Mouse (Mus musculus) limb, embryonic 12.5 days (tissue): Measurements from ENCODE around the gene Kat6b. TPM values are rescaled to one million over a fixed set of nuclear protein-coding genes. Genes with fewer than 3 reads are reported as not detected.
"Not testable (repeated sequence)": the region's sequence is repeated elsewhere in the genome, so short reads cannot be mapped to it uniquely, and the experiment has no call there.

Source experiments
- ATAC-seq: fragments of 200-750 bp; cut with Nextera tagmentation; 2 replicates; pipeline ENCODE4 v1.8.0; 2017; ENCODE audit warnings: low read depth, moderate TSS enrichment; ENCODE audit not compliant: insufficient number of reproducible peaks, insufficient read depth, low FRiP score, low TSS enrichment
- H3K27ac ChIP-seq: fragments of 300-500 bp; sonication (generic); 2 replicates; pipeline ENCODE4 v1.5.1; 2016; ENCODE audit warnings: mild to moderate bottlenecking, moderate library complexity
- H3K27me3 ChIP-seq: fragments of 300-500 bp; sonication (generic); 2 replicates; pipeline ENCODE4 v1.6.1; 2016; ENCODE audit warnings: mild to moderate bottlenecking, moderate library complexity
- H3K36me3 ChIP-seq: fragments of 300-500 bp; sonication (generic); 2 replicates; pipeline ENCODE4 v1.6.1; 2016; ENCODE audit warnings: mild to moderate bottlenecking, moderate library complexity
- H3K4me1 ChIP-seq: fragments of 300-500 bp; sonication (generic); replicated peaks from 2 replicates; pipeline ENCODE4 v1.6.1; 2016
- H3K4me2 ChIP-seq: fragments of 300-500 bp; sonication (generic); 2 replicates; pipeline ENCODE4 v1.6.1; 2016; ENCODE audit warnings: mild to moderate bottlenecking, moderate library complexity
- H3K4me3 ChIP-seq: fragments of 300-500 bp; sonication (generic); replicated peaks from 2 replicates; pipeline ENCODE4 v1.5.1; 2016; ENCODE audit warnings: mild to moderate bottlenecking
- H3K9ac ChIP-seq: fragments of 300-500 bp; sonication (generic); replicated peaks from 2 replicates; pipeline ENCODE4 v1.6.1; 2016; ENCODE audit warnings: mild to moderate bottlenecking, moderate library complexity
- H3K9me3 ChIP-seq: fragments of 300-500 bp; sonication (generic); 2 replicates; pipeline ENCODE4 v1.6.1; 2016; ENCODE audit warnings: mild to moderate bottlenecking, moderate library complexity
- WGBS: fragments of 180-500 bp; shearing (Covaris S2); methylation state at CpG from one replicate; pipeline ENCODE4 v1.1.7; 2016; 5-methylcytosine and 5-hydroxymethylcytosine counted together
- polyA plus RNA-seq: library from polyadenylated mRNA; unstranded; fragments of >200 nt; fragmentation: Nextera tagmentation; extraction: Ambion mirVana; gene quantifications from 2 replicates; pipeline ENCODE4 v1.2.1, GENCODE M21; 2016

Kat6b gene
- polyA plus RNA-seq, 1 experiment from 2014 or later, result 31.3 TPM

DNA sequence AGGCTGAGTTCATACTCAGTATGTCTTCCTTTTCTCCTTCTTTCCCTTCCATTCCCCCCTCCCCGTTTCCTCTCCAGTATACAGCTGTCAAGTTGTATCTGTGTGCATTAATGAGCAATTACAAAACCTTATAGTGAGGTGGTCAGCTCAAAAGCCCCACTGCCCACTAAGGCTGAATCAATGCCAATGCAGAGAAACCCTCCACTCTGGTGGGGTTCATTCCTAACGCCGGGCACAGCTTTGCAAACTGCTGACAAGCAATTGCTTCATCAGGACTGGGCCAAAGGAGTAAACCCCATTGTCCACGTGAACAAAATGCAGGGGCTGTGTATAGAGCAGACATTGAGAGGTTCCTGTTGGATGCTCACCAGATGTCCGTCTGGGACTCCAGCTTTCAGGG lies 23.4 kb upstream of the Kat6b start:
- no peaks in the 10 kb centered on the region for H3K36me3 ChIP-seq
- no peak overlapping the region for H3K27ac ChIP-seq
- no peak overlapping the region for H3K9ac ChIP-seq
- no peak overlapping the region for H3K4me2 ChIP-seq
- 88% methylated on average over 5 of the region's 5 CpGs for WGBS
- no peak for ATAC-seq
- H3K9me3 ChIP-seq, result no peaks in the 10 kb centered on the region
- H3K4me1 ChIP-seq, result peaks cover 13% of the 10 kb centered on the region
- H3K4me3 ChIP-seq, result no peak overlapping the region
- no peaks in the 10 kb centered on the region for H3K27me3 ChIP-seq

DNA sequence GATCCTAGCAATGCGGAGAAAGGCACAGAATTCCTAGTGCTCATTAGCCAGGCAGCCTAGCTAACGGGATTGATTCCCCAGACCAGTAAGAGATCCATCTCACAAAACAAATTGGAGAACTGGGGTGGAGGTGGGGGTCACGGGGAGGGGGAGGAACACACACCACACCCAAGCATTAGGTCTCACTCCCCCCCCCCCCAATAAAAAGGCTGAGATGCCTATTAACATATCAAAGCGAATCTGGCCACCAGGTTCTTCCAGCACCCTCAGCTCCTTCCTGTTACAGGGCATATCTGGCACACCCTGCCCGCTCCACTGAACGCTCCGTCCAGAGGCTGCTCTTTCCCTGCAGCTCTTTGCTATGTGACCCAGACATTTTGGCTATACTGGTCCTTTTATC lies 22.5 kb upstream of the Kat6b start:
- Histone ChIP-seq H3K4me2 (no peak overlapping the region), H3K4me3 (no peak overlapping the region), H3K9me3 (no peaks in the 10 kb centered on the region), H3K36me3 (no peaks in the 10 kb centered on the region), H3K27ac (no peak overlapping the region), H3K27me3 (no peaks in the 10 kb centered on the region), H3K9ac (no peak overlapping the region), H3K4me1 (peaks cover 21% of the 10 kb centered on the region)
- 46% methylated on average over 7 of the region's 7 CpGs for WGBS
- ATAC-seq, result no peak

DNA sequence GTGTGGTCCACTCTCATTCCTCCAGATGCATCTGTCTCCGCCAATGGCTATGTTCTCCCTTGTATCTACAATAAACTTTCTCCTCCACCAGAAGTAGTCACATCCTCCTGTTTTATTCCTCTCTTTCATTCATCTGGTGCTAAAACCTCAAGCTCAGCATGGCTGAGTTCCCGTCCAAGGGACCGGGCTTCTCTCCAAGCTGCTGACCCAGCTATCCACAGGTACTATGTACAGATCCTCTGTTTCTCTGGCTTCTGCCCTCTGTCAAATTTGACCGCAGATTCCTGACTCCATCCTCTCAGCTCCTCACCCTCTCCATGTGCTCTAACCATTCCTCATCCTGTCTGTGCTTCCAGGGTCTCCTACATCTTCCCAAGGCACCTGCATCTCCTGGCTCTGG lies 22.1 kb upstream of the Kat6b start:
- no peak overlapping the region for H3K9ac ChIP-seq
- WGBS, result 81% methylated on average over 4 of the region's 4 CpGs

DNA sequence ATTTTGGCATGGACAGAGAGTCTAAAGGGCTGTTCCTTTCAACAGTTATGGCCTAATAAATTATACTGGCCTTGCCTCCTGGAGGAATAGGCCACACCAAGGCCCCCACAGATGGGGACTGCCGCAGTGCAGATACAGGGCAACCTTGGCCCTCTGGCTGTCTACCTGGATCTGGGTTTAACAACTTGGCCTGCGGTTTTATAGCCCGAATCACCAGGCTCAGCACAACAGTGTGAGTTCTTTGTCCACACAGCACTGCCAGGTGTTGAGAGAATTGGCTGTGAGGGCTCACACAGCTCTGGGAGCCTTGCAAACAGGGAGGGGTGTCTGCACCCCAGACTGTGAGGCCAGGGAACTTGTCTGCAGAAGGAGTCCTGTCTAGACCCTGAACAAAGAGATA lies 18.8 kb upstream of the Kat6b start:
- no peak overlapping the region for H3K9ac ChIP-seq
- H3K27ac ChIP-seq, result peak overlapping the region; percentile 89
- no peak overlapping the region for H3K4me3 ChIP-seq
- H3K36me3 ChIP-seq, result no peaks in the 10 kb centered on the region
- H3K9me3 ChIP-seq, result 0 out of 2 replicates have a peak, but pooled peaks cover 3% of the 10 kb centered on the region
- peak; percentile 86 for ATAC-seq
- H3K4me1 ChIP-seq, result peaks cover 21% of the 10 kb centered on the region
- H3K4me2 ChIP-seq, result no peak overlapping the region
- H3K27me3 ChIP-seq, result no peaks in the 10 kb centered on the region
- 21% methylated on average over 3 of the region's 3 CpGs for WGBS

More for the DNA sequence above, 22.1 kb upstream of the Kat6b start:
- Histone ChIP-seq H3K27ac (no peak overlapping the region), H3K9me3 (no peaks in the 10 kb centered on the region), H3K27me3 (no peaks in the 10 kb centered on the region), H3K4me2 (no peak overlapping the region), H3K36me3 (no peaks in the 10 kb centered on the region), H3K4me3 (no peak overlapping the region), H3K4me1 (peaks cover 21% of the 10 kb centered on the region)
- no peak for ATAC-seq

DNA sequence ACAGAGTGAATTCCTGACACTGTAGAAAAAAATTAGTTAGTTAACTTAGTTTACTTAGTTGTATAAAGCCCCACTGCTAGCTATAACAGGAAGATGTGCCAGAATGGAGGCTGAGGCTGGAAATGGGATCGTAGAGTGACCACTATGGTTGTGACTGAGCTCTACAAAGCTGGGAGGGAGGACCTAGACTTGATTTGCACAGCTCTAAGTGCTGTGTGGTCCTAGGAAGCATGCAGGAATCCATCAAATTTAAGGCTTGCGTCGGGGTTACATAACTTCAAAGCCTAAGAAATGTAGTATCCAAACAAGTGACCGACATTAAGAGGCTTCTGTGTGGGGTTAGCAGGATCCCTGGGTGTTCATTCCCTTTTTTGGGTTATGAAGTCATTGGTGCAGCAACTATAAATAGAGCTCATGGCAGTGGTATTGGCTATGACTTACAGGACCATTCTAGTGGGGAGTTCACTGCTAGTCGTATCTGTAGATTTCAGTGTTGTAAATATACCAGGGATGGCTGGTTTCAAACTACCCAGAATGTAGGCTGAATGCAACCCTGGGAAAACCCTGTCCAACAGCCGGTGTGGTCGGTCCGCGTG lies 18.0 kb upstream of the Kat6b start:
- H3K36me3 ChIP-seq, result no peaks in the 10 kb centered on the region
- H3K9ac ChIP-seq, result no peak overlapping the region
- no peak overlapping the region for H3K4me3 ChIP-seq
- peaks cover 21% of the 10 kb centered on the region for H3K4me1 ChIP-seq
- WGBS, result 78% methylated on average over 9 of the region's 9 CpGs
- 0 out of 2 replicates have a peak, but pooled peaks cover 3% of the 10 kb centered on the region for H3K9me3 ChIP-seq
- H3K4me2 ChIP-seq, result no peak overlapping the region
- no peaks in the 10 kb centered on the region for H3K27me3 ChIP-seq
- H3K27ac ChIP-seq, result peak overlapping the region; percentile 89
- ATAC-seq, result no peak

DNA sequence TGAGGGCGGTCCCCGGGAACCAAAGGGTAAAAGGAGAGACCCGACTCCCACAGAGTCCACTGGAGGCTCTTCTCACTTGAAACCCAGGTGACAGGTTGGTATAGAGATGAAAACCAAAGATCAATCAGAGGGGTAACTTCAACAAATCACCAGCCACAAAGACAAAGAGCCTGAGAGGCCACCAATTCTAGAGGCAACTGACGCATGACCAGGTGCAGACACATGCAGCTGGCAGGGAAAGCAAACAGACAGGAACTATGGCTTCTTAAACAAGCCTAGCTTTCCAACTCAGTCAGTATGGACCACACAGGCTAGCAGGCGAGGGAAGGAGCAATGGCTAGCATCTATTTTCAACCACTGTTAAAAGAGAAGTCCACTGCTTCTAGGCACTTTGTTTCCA lies 10.8 kb upstream of the Kat6b start:
- no peaks in the 10 kb centered on the region for H3K27me3 ChIP-seq
- H3K4me2 ChIP-seq, result no peak overlapping the region
- no peak overlapping the region for H3K27ac ChIP-seq
- 0 out of 2 replicates have a peak, but pooled peaks cover 8% of the 10 kb centered on the region for H3K4me1 ChIP-seq
- no peak overlapping the region for H3K9ac ChIP-seq
- WGBS, result 79% methylated on average over 5 of the region's 5 CpGs
- H3K4me3 ChIP-seq, result no peak overlapping the region
- ATAC-seq, result no peak
- 0 out of 2 replicates have a peak, but pooled peaks cover 3% of the 10 kb centered on the region for H3K9me3 ChIP-seq
- H3K36me3 ChIP-seq, result no peaks in the 10 kb centered on the region

DNA sequence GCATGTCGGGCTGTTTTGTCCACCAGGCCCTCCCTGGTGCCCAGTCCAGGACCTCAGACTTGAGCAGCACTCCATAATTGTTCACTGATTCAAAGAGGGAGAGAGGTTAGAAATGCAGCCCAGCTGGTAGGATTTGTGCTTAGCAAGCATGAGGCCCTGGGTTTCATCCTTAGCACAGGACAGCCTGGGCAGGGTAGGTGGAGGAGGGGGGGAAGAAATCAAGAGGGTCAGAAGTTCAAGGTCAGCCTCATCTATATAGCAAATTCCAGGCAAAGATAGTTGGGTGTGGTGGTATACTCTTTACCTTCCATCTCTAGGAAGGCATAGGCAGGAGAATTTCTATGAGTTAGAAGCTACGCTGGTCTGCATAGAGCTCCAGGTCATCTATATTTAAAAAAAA lies 9.3 kb upstream of the Kat6b start:
- WGBS, result 95% methylated on average over 2 of the region's 2 CpGs
- Histone ChIP-seq H3K27ac (no peak overlapping the region), H3K9me3 (no peaks in the 10 kb centered on the region), H3K27me3 (no peaks in the 10 kb centered on the region), H3K4me1 (peaks cover 8% of the 10 kb centered on the region; the same call in 1 of the 2 replicates), H3K4me3 (no peak overlapping the region), H3K36me3 (no peaks in the 10 kb centered on the region), H3K4me2 (no peak overlapping the region), H3K9ac (no peak overlapping the region)
- no peak for ATAC-seq

DNA sequence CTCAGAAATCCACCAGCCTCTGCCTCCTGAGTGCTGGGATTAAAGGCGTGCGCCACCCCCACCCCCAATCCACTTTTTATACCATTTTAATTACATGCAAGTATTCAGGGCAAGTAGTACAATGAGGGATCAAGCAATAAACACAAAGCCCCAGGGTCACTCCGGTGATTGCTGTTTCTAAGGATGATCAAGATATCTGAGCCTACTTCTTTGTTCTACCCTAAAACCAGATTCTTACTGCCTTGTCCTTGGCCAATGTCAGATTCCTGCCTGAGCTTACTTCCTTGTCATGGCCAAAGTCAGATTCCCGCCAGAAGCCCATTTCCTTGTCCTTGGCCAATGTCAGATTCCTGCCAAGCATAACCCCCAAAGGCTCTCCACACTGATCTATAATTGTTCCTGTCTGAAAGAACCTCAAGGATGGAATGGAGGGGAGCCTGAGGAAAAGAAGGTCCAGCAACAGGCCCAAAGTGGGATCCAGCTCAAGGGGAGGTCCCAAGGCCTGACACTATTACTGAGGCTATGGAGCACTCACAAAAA lies 6.6 kb upstream of the Kat6b start:
- not testable (repeated sequence) for H3K27me3 ChIP-seq, H3K4me1 ChIP-seq, H3K4me3 ChIP-seq, H3K9me3 ChIP-seq, H3K9ac ChIP-seq, ATAC-seq, H3K36me3 ChIP-seq, H3K27ac ChIP-seq, H3K4me2 ChIP-seq
- 94% methylated on average over 4 of the region's 4 CpGs for WGBS

DNA sequence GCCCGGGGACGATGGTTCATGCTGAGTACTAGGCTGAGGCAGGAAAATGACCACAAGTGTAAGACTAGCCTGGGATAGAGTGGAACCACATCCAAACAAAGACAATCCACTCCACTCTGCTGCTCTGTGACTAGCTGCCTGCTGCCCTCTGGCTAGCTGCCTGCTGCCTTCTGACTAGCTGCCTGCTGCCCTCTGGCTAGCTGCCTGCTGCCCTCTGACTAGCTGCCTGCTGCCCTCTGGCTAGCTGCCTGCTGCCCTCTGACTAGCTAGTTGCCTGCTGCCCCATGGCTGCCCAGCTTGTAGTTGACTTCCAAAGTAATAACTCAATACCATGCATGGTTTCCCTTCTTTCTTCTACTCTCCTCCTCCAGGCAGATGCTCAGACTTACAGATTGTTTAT lies 4.1 kb upstream of the Kat6b start:
- no peaks in the 10 kb centered on the region; the same call in 1 of the 2 replicates for H3K4me1 ChIP-seq
- H3K27me3 ChIP-seq, result no peaks in the 10 kb centered on the region
- H3K27ac ChIP-seq, result no peak overlapping the region
- WGBS, result 88% methylated on average over 2 of the region's 2 CpGs
- no peak overlapping the region for H3K4me2 ChIP-seq
- no peak overlapping the region for H3K4me3 ChIP-seq
- H3K36me3 ChIP-seq, result no peaks in the 10 kb centered on the region
- ATAC-seq, result no peak
- H3K9me3 ChIP-seq, result 0 out of 2 replicates have a peak, but pooled peaks cover 6% of the 10 kb centered on the region
- no peak overlapping the region for H3K9ac ChIP-seq

DNA sequence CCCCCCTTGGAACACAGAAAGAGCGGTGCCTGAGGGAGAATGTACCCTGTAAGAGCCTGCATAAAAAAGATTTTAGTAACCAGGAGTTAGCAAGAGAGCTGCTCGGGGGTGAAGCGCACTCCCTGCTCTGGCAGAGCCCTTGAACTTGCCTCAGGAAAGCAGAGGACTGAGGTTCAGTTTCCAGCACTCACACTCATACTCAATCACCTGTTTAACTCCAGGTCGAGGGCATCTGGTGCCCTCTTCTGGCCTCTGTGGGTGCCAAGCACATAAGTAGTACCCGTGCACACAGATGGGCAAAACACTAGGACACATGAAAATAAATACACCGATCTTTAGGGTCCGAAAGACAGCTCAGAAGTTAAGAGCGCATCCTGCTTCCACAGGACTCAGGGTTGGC lies 1.7 kb upstream of the Kat6b start:
- Histone ChIP-seq H3K27ac (no peak overlapping the region), H3K9ac (no peak overlapping the region), H3K36me3 (no peaks in the 10 kb centered on the region), H3K9me3 (0 out of 2 replicates have a peak, but pooled peaks cover 6% of the 10 kb centered on the region), H3K4me3 (no peak overlapping the region), H3K4me1 (no peaks in the 10 kb centered on the region; the same call in 1 of the 2 replicates), H3K27me3 (no peaks in the 10 kb centered on the region), H3K4me2 (no peak overlapping the region)
- WGBS, result 89% methylated on average over 8 of the region's 8 CpGs
- ATAC-seq, result no peak

DNA sequence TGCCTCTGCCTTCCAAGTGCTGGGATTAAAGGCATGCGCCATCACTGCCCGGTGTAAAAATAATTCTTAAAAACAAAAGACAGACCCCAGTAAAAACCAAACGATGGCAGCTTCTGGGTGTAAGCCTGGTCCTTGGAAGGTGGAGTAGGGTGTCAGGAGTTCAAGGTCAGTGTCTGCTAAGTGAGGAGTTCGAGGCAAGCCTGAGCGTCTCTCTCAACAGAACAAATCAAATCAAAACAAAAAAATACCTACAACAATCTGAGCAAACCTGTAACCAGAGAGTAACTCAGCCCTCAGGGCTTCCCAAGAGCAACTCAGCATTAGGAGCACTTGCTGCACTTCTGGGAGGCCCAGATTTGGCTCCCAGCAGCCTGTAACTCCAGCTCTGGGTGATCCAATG lies 1.0 kb upstream of the Kat6b start:
- Histone ChIP-seq H3K4me3 (no peak overlapping the region), H3K4me1 (no peaks in the 10 kb centered on the region; the same call in 1 of the 2 replicates), H3K27ac (no peak overlapping the region), H3K27me3 (no peaks in the 10 kb centered on the region), H3K9ac (no peak overlapping the region), H3K36me3 (no peaks in the 10 kb centered on the region), H3K4me2 (no peak overlapping the region), H3K9me3 (0 out of 2 replicates have a peak, but pooled peaks cover 6% of the 10 kb centered on the region)
- no peak for ATAC-seq
- WGBS, result 93% methylated on average over 5 of the region's 5 CpGs

DNA sequence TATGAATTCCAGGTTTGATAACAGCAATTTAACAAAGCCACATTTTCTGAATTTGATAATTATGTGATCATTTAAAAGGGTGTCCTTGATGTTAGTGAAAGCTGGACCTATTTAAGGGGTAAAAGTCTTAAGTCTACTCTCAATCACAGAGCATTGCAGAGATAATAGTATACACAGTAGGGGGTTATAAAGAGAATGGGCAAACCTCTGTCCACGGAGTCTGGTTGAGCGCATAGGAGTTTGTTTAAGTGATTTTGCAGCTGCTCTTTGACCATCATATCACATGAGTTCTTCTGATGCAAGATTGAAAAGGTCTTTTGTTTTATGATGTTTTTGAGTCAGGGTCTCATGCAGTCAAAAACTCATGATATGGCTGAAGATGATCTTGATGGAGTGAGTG lies 3.0 kb downstream of the Kat6b start:
- H3K4me2 ChIP-seq, result no peak overlapping the region
- H3K9ac ChIP-seq, result no peak overlapping the region
- 0 out of 2 replicates have a peak, but pooled peaks cover 6% of the 10 kb centered on the region for H3K9me3 ChIP-seq
- no peak for ATAC-seq
- H3K4me1 ChIP-seq, result no peaks in the 10 kb centered on the region
- no peaks in the 10 kb centered on the region for H3K36me3 ChIP-seq
- H3K27me3 ChIP-seq, result no peaks in the 10 kb centered on the region
- whole genome bisulfite sequencing, result 85% methylated on average over 2 of the region's 2 CpGs
- H3K4me3 ChIP-seq, result no peak overlapping the region
- no peak overlapping the region for H3K27ac ChIP-seq
